Mouse (Mus musculus): ENCODE measurements around the gene Fam3a.
"Not testable (repeated sequence)": the region's sequence is repeated elsewhere in the genome, so short reads cannot be mapped to it uniquely, and the experiment has no call there.

Gene Fam3a

DNA sequence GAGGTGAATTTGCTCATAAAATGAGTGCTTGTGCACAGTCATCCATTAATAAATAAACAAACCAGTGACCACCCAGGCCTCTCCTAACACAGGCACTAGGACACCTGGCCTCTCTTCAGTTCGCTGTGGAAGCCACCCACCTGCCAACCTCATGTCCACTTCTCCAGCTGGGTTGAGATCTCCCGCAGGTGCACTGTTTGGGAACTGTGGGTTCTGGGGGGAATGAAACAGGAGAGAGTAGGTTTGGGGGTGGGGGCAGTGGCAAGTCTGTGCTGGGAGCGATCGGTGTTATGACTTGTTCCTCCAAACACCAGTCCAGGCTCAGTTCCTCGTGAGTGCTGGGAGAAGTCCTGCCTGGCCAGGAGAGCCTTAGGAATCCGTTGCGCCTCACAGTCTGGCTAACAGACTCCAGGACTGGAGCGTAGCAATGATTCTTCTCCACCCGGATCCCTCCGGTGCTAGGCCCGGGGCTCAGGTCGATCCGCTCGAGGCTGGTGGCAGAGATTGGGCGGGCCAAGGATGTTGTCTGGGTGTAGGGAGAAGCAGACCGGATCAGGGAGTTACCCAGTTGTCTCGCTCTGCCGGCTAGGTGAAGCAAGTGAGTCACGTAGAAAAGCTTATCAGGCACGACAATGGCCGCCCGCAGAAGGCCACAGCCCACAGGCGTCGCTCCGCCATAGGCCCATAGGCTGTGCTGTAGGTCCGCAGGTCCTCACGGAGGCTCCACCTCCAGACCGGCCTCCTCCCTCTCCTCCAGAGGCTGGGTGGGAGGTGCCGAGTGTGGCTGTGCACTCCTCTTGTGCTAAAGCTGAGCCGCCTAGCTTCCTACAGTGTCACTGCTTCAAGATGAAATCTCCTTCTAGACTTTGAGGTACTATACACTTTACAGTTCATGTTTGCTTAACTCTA lies at the start of gene Fam3a, which contains the start of gene Ikbkg:
TSS of gene Fam3a (minus strand) at position 738 of the 909 bp plus-strand sequence.
TSS of gene Ikbkg (plus strand) at position 756 of the 909 bp plus-strand sequence.
- peak; percentile 64 for DNase-seq (ENCODE audit: low read depth, low spot score)

DNA sequence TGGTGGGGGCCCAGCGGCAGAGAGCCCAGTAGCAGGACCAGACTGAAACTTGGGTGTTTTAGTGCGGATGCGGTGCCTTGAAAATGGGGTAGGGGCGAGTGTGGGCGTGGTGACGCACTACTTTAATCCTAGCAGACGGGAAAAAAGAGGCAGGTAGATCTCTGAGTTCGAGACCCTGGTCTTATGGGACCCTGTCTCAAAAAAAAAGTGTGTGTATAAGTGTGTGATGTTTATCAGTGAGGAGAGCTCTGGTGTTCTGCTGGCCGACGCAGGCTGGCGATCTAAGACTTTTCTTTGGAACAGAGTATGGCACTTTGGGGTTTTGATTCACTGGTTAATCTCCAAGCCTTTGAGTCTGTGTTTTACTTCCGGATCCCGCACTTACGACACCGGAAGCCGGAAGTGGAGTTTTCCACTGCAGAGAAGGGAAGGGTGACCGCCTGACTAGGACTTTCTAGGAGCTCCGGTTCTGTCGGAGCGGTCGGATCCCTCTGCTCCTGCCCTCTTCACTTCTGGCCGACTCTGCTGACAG lies 36.3 kb upstream of the Fam3a start:
- peak; percentile 42 for DNase-seq (ENCODE audit: low read depth, low spot score)

DNA sequence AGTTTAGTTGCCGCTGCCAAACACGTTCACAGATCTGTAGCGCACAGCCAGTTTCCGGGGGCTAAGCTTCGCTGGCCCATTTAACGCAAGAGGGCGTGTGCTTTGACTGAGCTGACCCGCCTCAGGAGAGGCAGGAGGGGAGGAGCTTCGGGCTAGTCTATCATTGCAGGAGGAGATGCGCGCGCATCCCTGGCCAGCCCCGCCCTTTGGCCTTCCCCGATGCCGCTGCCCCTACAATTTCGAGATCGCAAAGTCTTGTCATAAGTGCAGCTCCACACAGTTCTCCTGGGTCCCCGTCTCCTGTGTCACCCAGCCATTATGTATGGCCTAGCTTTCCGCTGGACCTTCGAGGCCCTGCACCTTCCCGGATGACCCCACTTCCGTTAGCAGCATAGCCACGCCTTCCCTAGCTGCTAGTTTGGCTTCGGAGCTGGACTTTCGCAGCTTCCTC lies 35.8 kb upstream of the Fam3a start, which contains the start of gene G6pdx:
TSS of gene G6pdx (minus strand) at position 369 of the 451 bp plus-strand sequence.
- peak; percentile 56 for DNase-seq (ENCODE audit: low read depth, low spot score)

DNA sequence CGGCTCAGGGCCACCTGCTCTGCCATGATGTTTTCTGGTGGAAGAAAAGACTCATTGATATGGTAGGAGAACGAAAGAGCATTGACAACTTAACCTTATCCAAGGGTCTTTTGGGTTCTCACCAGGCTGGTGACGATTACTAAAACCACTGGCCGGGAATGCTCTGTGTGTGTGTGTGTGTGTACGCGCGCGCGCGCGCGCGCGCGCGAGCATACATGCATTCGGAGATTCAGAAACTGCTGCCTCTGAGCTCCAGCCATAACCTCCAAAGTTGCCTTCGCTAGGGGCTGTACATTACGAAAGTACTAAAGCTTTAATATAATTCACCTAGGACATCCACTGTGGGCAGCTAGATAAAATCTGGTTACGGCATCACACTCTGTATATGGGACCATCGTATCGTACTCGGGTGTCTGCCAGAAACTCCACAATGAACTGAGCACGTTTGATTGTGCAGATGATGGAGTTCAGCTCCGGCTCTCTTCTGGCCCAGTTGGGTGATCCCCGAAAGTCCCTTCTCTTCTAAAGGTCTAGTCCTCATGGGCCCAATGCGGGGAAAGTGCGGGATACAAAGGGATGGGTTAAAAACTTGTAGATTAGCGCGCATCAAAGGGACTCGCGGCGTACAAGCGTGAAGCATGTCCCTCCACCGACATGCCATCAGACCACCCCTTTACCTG lies 35.2 kb upstream of the Fam3a start:
- DNase-seq (ENCODE audit: low read depth, low spot score): no peak

DNA sequence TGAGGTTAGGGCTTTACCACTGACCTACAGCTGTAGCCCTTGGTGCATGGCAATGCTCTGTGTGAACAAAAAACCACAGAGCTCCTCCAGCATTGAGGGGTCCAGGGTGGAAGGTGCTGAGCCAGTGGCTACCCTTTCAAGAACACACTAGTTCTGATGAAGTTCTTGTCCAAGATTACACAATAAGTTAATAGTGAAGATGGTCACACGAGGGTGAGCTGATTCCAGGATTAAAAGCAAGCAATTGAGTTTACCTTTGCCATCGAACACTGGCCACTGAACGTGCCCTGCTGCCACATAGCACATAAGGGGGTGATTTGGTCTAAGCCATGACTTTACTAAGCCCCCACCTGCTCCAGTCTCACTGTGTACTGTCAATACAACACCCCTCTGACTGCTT lies 34.0 kb upstream of the Fam3a start:
- no peak for DNase-seq (ENCODE audit: low read depth, low spot score)

DNA sequence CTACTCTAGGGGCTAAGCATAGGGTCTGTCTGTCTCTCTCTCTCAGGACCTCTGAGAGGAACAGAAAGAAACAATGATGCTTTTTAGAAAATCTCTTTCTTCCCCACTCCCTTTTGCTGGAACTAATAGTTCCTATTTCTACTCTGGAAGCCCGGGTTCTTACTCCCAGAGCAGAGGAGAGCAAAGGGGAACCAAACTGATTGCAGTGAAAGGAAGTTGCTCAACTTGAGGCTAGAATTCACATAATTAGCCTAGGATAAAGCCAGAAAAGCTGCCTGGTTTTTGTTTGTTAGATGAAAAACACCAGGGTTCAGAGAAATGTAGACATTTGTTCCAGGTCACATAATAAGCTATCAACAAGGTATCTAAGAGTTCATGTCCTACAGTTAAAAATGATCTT lies 33.2 kb upstream of the Fam3a start:
- DNase-seq (ENCODE audit: low read depth, low spot score): no peak

DNA sequence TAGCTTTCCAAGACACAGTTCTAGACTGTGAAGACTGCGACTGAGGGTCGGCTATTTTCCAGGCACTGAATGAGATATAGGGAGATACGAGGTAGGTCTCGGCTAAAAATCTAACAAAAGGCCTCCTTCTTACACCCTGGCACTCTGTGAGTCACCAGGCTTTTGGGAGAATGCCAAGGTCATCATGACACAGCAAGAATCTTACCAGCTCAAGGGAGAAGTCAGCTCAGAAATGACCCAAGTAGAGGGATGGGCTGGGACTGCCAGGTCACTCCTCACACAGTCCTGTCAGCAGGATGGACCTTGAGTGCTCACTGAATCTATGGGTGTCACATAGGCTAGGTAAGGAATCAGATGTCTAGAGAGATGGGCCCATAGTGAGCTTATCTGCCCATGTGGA lies 32.1 kb upstream of the Fam3a start:
- DNase-seq (ENCODE audit: low read depth, low spot score): no peak

DNA sequence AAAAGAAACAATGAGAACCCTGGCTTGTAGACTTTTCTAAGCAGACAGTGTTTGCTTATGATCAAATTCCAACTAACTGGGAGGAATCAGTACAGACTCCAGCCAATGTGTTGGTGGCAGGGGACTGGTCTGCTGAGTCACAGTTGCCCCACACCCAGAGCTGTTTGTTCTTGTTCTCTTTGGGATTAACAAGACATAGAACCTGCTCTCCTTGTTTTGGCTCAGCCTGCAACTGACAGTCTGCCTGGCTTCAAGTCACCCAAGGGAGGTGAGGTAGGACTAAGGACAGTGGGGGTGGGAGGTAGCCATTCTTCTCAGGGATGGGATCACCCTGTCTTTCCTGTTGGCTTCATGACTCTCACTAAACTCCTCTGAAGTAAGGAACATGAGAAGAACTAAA lies 31.4 kb upstream of the Fam3a start:
- no peak for DNase-seq (ENCODE audit: low read depth, low spot score)

DNA sequence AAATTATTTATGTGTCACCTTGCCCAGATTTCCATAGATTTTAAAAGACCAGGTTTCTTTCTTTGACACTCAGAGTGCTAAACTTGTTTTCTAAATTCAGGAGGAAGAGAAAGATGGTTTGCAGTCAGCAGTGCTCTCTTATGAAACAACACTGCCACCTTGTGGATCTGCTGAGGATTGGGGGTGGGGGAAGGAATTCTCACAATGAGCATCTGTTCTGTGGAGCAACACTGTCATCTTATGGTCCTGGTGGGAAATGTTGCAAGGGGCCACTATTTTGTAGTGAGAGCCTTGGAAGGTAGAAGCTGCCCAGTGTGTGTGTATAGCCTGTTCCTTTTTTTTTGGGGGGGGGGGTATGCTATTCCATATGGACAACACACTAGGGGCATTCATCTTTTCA lies 20.3 kb upstream of the Fam3a start:
- no peak for DNase-seq (ENCODE audit: low read depth, low spot score)

DNA sequence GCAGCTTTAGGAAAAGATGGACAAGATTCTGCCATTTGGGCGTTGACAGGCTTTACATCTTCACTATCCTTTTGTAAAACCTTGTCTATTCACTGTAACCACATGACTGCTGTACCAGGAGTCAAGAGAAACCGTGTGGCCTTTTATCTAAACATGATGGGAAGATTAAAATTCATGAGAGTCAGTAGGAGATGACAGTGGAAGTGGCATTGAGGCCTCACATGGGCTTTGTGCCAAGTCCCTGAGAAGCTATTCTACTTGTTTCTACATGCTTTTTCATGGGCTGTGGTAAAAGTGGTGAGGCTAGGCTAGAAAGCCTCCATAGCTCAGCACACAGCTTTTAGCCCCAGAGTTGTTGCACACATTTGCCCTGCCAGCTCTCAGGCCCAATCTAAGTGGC lies 15.3 kb upstream of the Fam3a start:
- DNase-seq (ENCODE audit: low read depth, low spot score): no peak

DNA sequence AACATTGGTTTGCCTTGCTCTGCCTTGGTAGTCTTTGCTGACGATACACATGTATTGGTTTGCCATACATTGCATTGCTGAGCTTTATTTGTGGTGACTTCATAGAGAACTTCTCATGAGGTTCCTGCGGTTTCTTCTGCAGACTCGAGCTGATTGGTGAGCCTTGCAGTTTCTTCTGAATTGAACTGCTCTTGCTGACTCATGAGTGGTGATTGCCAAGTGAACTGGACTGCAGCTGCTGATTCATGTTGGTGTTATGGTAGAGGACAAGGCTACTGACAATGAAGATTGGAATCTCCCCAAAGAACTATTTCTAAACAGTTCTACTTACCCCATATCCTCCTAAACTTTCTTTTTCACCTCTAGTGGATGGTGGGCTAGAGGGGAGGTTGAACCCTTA lies 7.1 kb upstream of the Fam3a start:
- no peak for DNase-seq (ENCODE audit: low read depth, low spot score)

DNA sequence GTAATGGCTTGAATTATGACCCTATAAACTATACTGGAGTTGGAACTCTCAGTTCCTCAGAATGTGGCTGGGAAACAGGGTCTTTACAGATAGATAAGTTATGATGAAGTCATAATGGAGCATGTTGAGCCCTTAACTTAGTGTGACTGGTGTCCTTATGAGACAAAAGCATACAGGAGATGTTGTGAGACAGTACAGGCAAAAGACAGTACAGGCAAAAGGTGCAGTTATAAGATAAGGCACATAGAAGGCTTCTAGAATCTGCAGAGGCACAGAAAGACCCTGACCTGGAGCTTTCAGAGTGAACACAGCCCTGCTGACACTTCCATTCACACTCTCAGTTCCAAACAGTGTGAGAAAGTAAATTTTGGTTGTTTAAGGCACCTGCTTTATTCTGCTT lies 4.9 kb downstream of the Fam3a start:
- DNase-seq (ENCODE audit: low read depth, low spot score): no peak

DNA sequence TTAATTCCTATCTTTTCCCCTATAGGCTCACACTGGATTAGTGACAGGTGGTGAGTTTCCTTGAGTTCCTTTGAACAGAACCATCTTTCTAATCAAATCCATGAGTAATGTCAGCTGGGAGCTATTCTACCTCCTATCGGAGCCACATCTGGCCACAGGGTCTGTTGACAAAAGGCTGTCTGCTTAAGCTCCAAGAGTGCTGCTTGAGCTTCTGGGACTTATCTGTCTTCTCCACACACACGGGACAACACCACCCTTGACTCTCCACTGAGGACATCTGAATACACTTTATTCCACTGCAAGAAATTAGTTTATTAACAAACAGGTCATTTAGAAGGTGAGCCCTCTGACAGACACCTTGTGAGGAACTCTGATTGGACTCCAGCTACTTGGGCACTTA lies 8.6 kb downstream of the Fam3a start:
- DNase-seq (ENCODE audit: low read depth, low spot score): no peak

DNA sequence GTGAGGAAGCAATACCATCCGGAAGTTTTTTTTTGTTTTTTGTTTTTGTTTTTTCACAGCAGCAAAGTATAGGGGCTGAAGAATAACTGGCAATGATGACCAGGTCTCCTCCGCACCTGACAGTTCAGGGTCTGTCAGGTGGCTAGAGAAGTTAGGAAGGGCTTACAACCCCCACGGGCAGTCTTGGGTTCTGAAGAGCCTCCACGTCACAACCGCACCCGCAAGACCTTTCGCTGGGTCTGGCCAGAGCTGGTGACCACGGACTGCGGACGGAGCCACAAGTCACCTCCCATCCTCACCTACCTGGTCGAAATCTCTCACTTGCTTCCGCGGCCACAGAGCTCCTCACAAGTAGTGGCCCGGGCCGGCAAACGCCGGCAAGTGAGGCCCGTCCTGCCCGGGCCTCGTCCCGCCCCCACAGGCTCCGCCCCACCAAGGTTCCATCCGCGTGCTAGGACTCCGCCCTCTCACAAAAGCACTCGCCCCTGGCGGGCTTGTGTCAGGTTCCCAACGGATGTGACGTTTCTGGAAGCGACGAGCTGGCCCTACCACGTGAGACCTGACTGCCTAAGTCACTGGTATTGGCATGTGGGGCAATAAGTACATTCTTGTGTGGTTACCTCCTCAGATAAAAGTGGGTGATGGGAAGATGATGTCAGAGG lies 20.1 kb downstream of the Fam3a start, which contains the start of the genes Ubl4a and Slc10a3:
TSS of gene Ubl4a (minus strand) at position 331 of the 662 bp plus-strand sequence.
TSS of gene Slc10a3 (minus strand) at position 462 of the 662 bp plus-strand sequence.
- no peak for DNase-seq (ENCODE audit: low read depth, low spot score)

DNA sequence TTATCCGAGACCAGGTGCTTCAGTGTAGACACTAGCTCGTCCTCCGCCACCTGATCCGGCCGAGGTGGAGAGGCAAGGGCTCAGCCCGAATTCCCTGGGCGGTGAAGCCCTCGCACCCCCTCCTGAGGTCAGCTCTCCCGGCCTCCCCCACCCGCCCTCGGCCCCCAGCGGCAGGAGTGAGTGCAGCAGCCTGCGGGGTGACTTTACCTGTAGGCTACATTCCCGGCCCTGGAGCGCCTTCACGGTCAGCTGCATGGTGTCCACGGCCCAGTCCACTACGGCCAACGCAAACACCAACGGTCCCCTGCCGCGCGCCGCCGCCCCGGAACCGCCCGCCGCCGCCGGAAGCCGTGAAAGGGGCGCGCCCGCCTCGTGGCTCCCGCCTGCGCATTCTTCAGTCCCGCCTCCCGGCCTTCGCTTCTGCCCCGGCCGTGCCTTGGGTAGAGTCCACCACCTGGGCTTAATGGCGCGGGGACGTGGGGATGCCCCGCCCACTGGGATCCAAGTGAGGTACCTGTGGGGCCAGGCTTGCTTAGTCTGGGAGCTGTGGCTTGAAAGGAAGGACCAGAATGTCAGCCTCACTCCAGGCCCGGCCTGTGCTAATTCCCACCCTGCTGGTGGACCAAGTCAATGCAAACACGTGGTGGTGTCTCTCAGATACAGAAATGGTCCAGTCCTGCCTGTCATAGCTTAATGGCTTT lies 24.7 kb downstream of the Fam3a start:
- no peak for DNase-seq (ENCODE audit: low read depth, low spot score)

DNA sequence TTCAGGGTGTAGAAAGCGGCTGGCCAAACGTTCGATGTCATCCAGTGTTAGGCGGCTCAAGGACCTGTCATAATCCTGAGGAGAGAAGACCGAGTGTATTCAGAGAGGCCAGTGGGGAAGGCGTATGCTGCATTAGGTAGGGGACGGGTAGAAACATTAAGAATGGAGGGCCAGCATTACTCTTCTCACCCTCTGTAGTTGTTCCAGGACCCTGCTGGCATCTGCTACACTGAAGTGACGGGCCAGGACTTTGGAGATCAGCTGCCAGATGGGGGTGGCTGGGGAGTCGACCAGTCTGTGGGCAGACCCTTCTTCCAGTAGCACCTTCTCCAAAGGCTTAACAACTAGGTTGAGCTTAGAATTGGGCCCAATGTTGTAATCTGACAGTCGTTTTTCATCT lies 25.6 kb downstream of the Fam3a start:
- no peak for DNase-seq (ENCODE audit: low read depth, low spot score)

DNA sequence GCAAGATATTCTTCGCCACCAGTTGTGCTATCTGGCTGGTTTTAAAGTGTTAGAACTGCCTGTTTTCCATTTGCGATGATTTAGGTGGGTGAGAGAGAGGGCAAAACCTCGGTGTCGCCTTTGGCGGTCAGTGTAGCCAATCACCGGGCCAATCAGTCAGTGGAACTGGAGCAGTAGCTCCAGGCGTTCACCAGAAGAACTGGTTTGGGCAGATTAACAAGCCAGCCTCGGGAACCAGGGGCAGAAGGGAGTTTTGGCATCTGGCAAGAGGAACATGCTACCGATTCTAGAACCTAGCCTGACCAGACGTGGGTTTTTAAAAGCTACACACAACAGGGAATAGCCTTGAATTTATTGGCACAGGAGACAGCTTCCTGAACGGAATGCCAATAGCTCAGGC lies 33.9 kb downstream of the Fam3a start:
- DNase-seq (ENCODE audit: low read depth, low spot score): no peak

DNA sequence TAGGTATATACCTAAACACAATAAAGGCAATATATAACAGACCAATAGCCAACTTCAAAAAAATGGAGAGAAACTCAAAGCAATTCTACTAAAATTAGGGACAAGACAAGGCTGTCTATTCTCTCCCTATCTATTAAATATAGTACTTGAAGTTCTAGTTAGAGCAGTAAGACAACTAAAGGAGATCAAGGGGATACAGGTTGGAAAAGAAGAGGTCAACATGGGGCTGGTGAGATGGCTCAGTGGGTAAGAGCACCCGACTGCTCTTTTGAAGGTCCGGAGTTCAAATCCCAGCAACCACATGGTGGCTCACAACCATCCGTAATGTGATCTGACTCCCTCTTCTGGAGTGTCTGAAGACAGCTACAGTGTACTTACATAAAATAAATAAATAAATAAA lies 36.0 kb downstream of the Fam3a start:
- DNase-seq (ENCODE audit: low read depth, low spot score): not testable (repeated sequence)

DNA sequence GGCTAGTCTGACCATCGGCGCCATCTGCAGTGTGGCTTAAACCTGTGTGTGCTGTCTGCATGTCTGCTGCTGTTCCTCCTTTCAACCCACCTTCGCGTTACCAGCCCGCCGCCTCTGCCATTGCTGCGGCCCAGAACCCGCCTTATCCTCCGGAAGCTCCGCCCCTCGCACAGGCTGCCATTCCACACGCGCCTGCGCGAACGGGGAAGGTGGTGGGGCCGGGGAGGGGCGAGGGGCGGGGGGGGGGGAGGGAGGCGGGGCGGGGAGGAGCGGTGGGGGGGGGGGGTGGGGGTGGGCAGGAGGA lies 39.7 kb downstream of the Fam3a start, which contains the start of gene Lage3:
TSS of gene Lage3 (minus strand) at position 152 of the 304 bp plus-strand sequence.
- no peak for DNase-seq (ENCODE audit: low read depth, low spot score)

DNA sequence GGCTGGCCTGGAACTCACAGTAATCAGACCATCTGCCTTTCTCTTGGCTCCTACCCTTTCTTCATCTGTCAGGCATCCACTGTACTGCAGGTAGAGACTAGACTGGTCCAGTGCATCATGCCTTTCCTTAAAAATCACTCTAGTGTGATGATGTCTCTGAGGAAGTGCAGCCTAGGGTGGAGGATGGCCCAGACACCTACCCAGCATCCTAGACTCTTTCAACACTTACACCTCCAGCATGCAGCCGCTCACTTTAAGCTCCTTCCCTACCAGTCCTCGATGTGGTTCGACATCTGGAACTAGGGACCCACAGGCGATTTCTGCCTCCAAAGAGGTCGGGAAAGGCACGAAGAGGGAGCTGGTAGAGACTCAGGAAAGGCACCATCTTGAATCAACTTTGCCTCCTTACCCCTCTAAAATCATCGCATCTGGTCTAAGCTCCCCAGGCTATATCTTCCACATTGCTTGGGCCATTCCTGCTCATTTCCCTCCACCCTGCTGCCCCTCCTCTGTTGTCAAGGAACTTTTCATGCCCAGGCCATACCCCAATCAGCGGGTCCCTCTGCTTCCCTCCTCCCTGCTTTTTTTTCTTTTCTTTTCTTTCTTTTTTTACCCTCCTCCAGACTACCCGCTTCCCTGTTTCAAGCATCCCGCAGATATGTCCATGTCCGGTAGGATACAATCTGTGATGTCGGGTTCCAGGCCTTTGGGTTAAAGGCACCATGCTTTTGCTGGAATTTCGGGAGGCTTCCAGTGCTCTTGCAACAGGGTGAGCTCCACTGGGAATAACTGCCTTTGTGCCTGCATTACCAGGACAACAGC lies 40.2 kb downstream of the Fam3a start:
- DNase-seq (ENCODE audit: low read depth, low spot score): no peak
